Mouse (Mus musculus): ENCODE data around the gene Amacr. TPM values are rescaled to one million over a fixed set of nuclear protein-coding genes. Genes with fewer than 3 reads are reported as not detected.

The Amacr gene
- 12.1 and 14.5 TPM in 2 replicates for polyA plus RNA-seq (2012; rRNA removed)

DNA sequence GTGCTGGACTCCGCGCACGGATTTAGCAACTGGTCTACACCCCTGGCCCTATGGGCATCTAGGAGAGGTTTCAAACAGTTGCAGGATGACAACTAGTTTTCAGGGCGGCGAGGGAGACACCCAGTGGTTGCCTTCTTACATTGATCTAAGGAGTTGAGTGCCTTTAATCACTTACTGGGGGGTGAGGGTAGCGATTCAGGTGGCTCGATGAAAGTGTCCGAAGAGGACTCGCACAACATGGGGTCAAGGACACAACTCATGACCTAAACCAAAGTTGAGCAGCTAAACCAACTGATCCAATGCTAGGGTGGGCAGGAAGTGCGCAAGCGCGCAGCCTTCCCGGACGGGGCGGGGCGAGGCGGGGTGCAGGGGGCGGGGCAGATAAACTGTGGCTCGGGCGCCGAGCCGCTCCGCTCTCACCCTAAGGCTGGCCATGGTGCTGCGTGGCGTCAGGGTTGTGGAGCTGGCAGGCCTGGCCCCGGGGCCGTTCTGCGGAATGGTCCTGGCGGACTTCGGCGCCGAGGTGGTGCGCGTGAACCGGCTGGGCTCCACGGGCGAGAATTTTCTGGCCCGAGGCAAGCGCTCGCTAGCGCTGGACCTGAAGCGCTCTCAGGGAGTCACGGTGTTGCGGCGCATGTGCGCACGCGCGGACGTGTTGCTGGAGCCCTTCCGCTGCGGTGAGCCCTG lies at the start of gene Amacr:
Amacr (plus strand) TSS at position 380 of the 687 bp plus-strand sequence.
- peak; percentile 80 to 90 for DNase-seq (ENCODE audit: extremely low spot score in 1 of 2, low spot score in 1 of 2)

DNA sequence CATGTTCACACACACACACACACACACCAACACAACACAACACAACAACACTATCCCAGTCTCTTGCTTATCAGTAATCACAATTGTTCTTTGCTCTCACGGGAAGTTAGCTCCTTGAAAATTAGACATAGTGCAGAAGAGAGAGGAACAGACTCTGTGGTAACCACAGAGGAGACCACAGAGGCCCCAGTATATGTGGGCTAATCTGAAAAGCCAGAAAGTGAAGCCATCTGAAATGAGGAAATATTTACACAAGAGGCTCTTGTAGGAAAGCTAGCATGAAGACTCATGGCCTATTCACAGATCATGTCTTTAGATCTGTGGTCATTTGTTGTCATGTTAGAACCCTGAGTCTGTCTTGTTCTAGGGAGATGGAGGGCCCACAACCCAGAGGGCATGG lies 47.6 kb upstream of the Amacr start:
- no peak for DNase-seq (ENCODE audit: extremely low spot score in 1 of 2, low spot score in 1 of 2)

DNA sequence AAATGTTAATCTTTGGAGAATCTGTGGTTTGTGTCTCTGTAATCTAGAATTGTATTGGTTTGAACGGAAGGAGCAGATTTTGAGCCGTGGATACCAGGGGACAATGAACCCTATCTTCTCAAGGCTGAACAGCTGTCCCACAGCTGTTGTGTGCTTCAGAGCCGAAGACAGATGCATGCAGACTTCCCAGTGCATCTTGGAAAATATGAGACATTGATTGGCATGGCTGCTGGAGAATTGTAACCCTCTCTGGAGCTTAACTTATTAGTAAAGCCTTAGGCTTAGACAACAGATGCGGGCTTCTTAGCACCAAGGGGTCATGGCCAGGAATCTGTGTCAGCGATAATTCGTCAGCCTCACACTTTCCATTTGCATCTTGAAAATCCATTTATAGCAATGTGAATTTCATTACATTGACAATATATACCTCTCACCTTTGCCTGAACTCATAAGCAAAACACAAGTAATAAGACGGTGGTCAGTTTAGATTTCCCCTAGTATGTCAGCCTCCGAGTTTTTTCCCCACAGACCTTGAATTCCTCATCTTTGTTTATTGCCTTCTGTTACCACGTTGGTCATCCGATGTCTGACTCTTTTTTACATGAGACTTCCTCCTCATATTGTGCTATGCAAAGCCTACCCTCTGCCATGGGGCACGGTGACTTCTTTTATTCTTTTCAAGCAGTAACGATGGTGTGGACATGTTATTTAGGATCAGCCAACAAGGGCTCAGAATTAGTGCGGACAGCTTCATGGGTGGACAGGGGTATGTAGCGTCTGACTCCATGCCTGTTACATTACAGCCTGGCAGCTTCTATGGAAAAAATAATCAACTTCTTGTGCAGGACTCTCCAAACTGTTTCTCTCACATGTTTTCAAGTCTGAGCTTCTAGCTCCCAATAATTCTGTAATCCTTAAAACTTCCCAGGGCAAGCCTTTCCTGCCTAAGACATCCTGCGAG lies 41.1 kb upstream of the Amacr start:
- no peak for DNase-seq (ENCODE audit: extremely low spot score in 1 of 2, low spot score in 1 of 2)

DNA sequence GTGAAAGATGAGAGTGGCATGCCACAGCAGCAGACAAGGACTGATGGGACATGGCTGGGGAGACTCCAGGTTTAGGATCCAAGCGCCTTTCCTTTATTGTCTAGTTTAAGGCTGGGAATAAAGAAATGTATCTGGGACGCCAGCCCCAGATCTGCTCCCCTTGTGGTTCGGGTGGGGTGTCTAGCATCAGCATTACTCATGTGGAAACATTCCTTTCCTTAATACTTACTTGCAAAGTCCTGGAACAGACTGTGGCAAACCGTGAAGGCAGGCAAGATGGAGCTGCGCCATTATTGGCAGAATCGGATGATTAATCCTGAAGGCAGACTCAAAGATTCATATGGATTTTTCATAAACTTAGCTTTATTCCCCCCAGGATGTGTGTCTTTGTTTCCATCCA lies 39.7 kb upstream of the Amacr start:
- DNase-seq (ENCODE audit: extremely low spot score in 1 of 2, low spot score in 1 of 2), result no peak

DNA sequence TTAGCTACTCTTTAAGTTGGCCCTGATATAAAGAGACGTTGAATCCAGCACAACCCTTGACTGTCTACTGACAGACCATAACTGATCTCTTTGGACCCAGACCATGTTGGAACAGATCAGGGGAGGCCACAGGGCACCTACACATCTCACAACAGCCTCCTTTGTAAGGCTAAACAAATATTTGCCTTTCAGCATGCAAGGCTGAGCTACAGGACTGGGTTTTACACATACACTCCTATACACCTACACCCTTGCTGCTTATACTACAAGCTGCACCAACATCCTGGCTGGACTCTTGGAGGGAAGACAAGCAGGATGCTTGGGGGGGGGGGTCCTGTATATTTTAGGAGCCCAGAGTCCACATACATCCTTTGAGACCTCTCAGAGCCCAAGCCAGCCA lies 33.7 kb upstream of the Amacr start:
- no peak for DNase-seq (ENCODE audit: extremely low spot score in 1 of 2, low spot score in 1 of 2)

DNA sequence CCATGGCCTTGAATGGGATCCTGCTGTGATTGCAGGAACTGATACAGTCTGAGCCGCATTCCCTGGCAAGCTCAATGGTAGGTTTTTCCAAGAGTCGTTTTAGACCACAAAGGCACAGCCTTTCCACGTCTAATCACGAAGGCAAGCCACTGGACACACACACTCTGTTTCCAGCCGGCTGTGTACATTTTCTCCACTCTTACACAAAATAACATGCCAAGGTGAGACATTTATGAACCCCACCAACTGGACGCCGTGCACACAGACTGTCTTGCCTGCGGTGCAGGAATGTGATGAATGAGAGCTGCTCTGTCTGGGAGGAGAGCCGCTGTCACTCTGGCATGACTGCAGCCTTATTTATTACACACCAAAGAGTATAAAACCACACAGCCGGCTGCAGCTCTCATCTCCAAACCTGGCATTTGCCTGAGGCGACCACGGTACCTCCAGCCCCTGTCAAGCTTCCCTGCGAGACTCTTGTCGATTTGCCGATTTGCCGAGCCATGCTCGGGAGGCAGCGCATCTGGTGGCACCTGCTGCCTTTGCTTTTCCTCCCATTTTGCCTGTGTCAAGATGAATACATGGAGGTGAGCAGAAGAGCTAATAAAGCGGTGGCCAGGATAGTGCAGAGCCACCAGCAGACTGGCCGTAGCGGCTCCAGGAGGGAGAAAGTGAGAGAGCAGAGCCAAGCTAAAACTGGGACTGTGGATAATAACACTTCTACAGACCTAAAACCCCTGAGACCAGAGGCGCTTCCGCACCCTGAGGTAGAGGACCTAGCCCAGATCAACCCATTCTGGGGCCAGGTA lies 29.4 kb upstream of the Amacr start, which contains the start of gene C1qtnf3:
C1qtnf3 (plus strand) TSS at position 382 of the 809 bp plus-strand sequence.
- DNase-seq (ENCODE audit: extremely low spot score in 1 of 2, low spot score in 1 of 2), result no peak

DNA sequence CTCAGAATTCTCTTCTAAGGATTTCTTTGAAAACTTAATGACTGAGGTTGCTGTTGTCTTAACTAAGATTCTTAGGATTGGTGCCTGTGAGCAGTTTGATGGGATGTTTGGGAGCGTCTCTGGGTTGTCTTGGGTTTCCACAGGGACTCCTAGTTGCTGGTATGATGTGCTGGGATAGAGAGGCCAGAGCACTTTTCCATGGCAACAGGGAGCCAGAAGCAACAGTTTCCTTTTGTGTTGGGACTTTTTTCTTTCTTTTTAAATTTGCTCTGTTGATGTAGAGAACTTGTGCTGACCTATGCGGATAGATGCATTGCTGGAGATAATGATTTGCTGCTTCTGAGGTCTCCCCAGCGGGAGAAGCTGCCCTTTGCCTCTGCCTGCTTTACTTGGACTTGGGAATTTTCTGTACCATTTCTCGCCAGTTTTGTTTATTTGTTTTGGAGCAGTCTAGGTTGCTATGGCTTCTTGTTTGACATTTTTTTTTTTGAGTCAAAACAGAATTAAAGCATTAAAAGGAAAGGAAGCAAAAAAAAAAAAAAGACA lies 28.7 kb upstream of the Amacr start:
- no peak for DNase-seq (ENCODE audit: extremely low spot score in 1 of 2, low spot score in 1 of 2)

DNA sequence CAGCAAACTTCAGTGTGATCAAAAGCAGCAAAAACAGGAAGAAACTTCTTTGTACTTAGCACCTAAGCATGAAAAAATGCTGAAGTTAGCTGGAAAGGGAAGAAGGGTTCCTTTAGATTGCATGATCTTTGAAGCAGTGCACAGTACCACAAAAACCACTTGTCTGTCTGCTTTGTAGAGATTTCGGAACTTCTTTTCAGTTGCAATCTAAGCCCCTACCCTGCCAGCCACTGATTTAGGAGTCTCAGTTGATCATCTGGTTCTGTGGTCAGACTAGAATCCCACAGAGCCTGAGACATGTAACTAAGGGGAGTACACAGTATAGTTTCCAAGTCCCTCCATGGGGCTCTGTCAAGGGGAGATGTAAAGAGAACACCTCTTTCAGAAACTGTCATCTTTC lies 28.1 kb upstream of the Amacr start:
- DNase-seq (ENCODE audit: extremely low spot score in 1 of 2, low spot score in 1 of 2), result no peak

DNA sequence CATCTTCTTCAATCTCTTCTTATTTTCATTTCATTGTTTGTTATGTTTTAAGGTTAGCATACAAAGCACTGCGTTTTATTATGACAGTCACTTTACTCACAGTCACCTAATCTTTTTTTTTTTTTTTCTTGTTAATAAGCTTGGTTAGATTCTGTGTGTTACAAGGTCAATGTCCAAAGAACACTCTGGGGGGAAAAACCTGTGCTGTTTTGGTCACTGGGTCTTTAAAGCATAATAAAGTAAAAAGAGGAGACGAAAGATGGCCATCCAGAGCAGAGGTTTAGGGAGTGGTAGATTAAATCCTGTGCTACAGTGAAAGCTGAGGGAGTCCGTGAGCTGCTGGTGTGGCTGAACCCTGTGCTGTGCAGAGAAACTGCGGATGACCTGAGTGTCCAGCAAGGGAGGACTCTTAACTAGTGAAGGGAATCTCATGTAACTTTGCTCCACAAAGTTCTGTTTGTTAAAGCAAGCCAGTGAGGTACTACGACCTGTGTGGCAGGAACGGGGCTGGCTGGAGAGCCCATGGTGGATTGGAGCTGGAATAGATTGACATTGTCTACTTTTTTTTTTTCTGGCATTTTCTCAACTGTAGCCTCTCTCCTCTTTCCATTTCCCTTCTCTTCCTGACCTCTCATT lies 27.1 kb upstream of the Amacr start:
- DNase-seq (ENCODE audit: extremely low spot score in 1 of 2, low spot score in 1 of 2), result no peak

DNA sequence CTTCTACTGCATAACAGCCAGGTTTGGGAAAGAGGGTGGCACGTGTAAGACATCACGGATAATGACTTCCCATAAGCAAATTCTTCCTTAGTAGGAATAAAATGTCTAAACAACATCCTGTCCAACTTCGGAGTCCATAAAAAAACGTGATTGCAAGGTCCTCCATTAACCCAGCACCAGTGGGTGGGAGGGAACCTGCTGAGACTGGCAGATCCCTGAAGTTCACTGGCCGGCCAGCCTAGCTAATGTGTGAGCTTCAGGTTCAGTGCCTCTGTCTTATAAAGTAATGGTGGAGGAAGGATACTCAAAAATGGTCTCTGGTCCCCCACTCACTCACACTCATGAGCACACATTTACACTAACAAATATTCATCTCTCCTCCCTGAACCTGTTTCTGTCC lies 26.4 kb upstream of the Amacr start:
- DNase-seq (ENCODE audit: extremely low spot score in 1 of 2, low spot score in 1 of 2), result no peak

DNA sequence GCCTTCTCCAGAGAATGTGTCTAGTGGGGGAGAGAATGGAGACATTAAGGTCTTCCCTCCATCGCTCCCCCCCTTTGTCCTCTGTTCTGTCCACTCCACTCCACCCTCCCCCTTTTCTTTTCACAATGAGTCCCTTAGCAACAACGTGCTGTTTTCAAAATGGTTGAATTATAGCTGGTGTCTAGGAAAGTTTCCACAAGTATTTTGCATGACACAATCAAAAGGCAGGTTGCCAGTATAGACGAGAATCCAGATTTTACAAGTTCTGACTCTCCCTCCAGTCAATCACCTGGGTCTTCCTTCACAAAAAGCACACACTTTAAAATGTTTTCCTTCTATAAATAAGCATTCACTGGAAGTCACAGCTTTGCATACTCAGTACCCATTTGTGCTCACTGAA lies 24.9 kb upstream of the Amacr start:
- no peak for DNase-seq (ENCODE audit: extremely low spot score in 1 of 2, low spot score in 1 of 2)

DNA sequence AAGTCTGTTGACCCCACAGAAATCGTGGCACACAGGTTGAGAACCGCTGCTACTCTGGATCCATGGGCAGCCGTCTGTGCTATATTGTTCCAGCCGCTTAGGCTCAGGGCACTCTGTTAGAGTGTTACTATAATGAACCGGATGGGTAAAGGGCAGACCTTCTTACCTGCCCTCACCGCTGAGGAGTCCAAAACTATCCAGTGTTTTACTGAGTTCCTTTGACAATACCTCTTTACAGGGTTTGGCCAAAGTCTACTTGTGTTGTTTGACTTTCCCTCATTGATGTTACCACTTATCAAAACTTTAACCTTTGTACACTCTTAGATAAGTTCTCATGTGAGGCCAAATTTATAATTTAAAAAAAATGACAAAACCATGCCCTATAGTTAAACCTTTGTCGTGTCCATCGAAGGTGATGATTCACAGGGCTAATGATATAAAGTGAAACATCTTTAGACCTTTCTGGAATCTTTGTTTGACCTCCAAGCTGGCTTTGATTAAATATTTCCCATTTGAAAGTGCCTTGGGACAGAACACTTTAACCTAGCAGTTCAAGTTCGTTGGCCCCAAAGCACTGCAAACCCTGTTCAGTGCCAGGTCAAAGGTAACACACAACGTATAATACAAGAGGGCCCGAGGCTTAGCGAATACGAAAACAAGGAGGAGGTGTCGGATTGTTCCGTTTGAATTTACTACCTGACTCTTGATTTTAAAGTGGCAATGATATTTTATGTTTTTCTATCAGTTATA lies 22.1 kb upstream of the Amacr start:
- DNase-seq (ENCODE audit: extremely low spot score in 1 of 2, low spot score in 1 of 2), result no peak

DNA sequence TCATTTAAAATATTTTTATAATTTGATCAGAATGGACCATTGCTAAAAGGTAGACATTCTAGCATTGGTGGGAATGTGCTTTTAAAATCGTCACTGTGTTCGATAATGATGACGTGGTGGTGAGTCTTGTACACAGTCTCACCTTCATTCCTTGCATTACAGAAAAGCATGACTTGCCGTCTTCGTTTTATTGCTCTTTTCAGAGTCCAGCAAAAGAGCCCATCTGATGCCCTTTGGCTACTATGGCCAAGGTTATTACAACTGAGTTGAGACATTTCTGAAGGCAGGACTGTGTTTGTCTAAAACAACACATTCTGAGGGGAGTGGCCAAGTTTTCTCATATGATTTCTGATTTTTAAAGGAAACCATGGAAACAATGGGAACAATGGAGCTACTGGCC lies 21.3 kb upstream of the Amacr start:
- no peak for DNase-seq (ENCODE audit: extremely low spot score in 1 of 2, low spot score in 1 of 2)

DNA sequence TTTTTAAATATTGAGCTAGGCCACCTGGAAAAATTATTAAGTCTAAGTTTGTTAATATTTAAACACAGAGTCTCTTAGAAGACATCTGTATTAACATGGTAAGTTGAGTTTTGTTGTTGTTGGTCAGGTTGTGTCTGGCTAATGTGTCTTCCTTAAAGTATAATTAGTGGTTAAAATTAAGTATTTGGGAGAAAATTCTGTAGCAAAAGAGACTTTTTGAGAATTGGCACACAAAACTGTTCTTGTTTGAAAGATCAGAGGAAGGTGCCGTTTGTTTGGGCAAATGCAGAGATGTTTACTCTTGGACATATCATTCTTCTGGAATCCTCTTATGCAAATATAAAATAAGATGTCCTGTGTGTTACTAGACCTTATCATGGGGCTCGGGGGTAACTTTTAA lies 19.0 kb upstream of the Amacr start:
- DNase-seq (ENCODE audit: extremely low spot score in 1 of 2, low spot score in 1 of 2), result no peak

DNA sequence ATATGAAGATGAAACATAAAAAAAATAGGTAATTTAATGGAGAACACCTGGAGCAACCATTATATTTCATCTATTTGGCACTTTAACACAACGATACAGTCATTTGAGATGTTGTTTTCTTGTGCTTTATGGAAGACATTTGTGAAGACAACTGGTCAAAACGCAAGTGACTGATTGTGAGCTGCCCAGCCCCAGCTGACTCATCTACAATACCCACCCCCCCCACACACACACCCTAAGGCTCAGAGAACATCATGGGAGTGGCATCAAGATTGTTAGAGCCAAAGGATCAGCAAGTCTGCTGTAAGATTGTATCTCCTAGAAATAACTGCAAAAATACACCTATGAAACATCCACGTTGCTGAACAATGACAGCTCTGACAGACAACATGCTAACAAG lies 12.1 kb upstream of the Amacr start:
- DNase-seq (ENCODE audit: extremely low spot score in 1 of 2, low spot score in 1 of 2), result no peak

DNA sequence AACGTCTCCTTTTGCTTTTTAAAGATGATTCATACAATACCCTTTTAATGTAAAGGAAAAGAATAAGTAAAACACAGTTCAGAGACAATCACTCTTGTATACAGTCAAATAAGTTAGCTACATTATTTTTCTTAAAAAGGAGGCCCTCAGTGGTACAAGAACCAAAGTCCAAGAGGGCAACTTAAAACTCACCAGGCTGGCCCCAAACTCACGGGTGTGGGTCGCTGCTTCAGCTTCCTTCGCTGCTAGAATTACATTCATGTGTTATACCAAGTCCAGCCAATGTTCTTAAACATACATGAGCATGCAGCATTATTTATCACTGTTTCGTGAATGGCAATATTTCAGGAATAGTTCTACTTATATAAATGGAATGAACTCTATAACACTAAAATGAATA lies 10.8 kb upstream of the Amacr start:
- DNase-seq (ENCODE audit: extremely low spot score in 1 of 2, low spot score in 1 of 2), result no peak

DNA sequence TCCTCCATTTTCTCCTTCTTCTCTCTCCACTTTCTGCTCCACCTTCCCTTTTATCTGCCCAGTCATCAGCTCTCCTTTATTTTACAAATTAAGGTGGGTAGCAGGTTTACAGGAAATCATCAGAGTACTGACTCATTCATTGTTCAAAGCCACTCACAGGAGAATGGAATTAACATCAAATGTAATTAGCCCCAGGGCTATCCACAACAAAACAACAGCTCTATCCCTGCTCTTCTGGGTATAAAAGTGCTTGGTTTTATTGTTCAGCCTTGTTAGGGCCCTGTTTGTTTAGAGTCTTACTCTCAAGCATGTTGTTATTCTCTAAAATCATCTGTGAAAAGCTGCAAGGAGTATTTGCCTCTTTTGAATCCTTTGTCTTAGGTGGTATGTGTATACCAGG lies 4.4 kb upstream of the Amacr start:
- no peak for DNase-seq (ENCODE audit: extremely low spot score in 1 of 2, low spot score in 1 of 2)

DNA sequence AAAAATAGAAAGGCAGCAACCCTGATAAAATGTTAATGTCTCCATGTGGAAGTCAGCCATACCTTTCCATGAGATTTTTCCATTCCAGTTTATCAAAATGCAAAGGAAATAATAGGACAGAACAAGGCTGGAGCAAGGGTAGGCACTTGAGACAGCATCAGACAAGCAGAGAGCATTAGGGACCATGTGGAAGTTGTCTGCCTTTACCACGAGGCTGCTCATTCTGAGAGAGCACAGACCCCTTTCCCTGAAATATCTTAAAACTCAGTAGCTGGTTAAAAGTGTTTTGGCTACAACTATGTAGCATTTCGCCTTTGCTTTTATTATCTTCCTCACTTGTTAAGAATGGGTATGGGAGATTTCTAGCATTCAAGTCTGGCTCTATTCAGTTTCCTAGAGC lies 844 bp upstream of the Amacr start:
- DNase-seq (ENCODE audit: extremely low spot score in 1 of 2, low spot score in 1 of 2), result no peak

DNA sequence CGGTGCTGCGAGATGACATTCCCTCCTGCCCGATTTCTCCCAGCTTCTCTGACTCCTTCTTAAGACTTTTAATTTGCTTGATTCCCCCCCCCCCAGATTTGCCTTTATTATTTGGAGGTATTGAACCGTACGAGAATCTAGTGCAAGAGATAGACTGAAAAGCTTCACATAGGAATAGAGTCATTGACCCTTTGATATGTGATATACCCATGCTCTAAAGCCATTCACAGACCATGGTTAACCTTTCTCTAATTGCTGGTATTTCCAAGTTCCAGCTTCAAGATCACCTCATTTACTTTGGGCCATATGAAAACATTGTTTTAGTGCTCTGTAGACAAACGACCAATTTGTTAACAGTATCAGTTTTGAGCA lies 494 bp downstream of the Amacr start:
- DNase-seq (ENCODE audit: extremely low spot score in 1 of 2, low spot score in 1 of 2), result no peak

DNA sequence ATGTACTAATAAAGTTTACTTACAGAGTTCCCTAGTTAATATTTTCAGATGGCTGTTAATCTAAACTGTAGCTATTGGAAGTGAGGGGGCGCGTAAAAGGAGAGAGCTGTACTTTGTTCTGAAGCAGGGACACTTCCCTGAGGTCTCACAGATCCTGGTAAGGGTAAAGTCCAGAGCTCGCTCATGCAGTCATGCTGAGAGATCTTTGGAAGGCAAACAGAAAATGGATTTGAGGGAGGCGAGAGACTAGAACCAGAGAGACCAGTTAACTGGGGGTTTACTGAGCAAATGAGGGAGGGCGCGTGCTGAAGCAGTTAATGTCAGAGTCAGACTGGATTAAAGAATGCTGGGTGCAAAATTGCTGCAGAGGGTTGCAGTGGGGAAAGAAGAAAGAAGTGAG lies 4.2 kb downstream of the Amacr start:
- no peak for DNase-seq (ENCODE audit: extremely low spot score in 1 of 2, low spot score in 1 of 2)

Measured in frontal cortex, adult 2 months (tissue).